Mouse (Mus musculus) cerebellum, postnatal 14 days (tissue): ENCODE measurements around the gene Gm16503.
"Not testable (repeated sequence)": the region's sequence is repeated elsewhere in the genome, so short reads cannot be mapped to it uniquely, and the experiment has no call there.

ENCODE experiments used
- DNase-seq, 2 experiments: peaks; one replicate each; pipeline ENCODE4 v3.0.0; 2021; ENCODE audit warnings: mixed read lengths in 2 of 2

Gene Gm16503

DNA sequence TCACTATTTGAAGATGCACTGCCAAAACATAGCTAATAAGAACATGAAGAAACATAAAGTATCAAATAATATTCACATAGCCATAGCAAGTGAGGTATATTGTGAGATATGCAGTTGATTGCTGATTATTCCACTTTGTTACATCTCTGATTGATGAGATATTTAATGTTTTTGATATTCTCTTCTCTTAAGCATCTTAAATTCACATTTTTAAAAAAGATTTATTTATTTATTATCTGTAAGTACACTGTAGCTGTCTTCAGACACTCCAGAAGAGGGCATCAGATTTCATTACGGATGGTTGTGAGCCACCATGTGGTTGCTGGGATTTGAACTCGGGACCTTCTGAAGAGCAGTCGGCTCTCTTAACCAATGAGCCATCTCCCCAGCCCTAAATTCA lies at the start of gene Gm16503:
Gene Gm16503 (plus strand): TSS at position 301 of the 400 bp plus-strand sequence.
- not testable (repeated sequence) for DNase-seq

DNA sequence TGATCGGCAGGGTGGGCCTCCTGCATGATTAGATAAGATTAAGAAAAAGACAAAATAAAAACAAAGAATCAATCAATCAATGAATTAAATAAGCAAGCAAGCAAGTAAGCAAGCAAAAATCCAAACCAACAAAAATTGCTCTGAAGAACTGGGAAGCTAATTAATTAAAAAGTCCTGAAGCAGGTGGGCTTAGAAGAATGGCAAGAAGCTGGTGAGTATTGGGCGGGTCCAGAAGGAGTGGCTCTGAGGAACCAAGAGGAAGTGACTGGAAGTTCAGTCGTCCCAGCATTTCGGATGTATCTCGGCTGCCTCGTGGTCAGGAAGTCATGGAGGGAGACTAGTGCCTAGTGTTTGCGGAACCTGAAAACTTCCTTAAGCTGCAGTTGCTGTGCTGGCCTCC lies 47.9 kb upstream of the Gm16503 start, which contains the start of gene Zfp982:
Gene Zfp982 (plus strand): TSS at position 301 of the 400 bp plus-strand sequence.
- not testable (repeated sequence) for DNase-seq

DNA sequence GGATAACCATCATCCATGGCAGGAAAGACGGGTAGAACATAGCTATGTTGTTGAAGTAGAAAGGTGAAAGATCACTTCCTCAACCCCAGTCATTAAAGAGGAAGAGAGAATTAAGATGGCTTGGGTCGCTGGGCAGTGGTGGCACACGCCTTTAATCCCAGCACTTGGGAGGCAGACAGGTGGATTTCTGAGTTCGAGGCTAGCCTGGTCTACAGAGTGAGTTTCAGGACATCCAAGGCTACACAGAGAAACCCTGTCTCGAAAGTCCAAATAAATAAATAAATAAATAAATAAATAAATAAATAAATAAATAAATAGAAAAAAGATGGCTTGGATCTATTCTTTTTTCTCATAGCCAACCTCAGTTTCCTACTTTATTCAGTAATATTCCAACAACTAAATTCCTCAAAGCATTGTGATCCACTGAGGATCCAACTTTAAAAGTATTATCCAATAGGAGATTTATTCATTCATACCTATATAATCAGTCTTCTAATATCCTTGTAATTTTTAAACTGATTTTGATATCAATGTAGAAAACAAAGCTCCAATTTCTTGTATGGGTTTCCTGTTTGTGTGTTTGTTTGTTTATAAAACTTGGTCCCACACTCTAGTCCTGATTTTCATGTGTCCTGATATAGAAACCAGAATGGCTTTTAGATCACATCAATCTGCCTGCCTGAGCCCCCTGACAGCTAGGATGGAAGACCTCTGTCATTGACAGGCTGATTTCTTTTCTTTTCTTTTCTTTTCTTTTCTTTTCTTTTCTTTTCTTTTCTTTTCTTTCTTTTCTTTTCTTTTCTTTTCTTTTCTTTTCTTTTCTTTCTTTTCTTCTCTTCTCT lies 41.0 kb upstream of the Gm16503 start:
- not testable (repeated sequence) for DNase-seq

DNA sequence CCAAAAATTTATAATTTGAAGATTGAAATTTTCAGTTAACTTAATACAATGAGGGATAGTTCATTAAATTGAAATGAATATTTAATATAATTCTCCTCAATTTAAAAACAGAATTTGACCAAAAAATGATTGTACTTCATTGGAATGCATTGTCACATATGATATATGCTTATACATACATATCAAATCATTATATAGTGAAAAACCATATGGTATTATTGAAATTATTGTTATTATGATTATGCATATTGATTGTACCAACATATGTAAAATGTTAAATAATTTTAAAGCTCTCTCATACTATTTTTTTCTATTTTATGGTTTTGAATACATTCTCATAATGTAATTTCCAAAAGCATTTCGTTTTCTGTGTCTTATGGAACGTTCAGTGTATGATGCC lies 30.8 kb upstream of the Gm16503 start:
- DNase-seq: no peak

DNA sequence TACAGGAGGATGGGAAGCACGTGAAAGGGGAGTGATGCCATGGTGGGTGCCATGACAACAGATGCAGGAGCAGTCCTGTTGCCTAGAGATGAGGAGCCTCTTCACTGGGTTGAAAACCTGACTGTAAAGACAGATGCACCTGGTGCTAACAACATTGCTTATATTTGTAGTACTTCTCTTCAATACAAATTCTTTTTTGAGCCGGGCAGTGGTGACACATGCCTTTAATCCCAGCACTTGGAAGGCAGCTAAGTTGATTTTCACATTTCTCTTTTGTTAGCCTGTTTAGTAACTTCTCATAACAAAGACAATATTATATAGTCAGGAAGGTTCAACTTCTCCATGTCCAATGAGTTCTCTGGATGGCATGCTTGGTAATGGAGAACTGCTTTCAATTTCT lies 21.0 kb upstream of the Gm16503 start:
- no peak for DNase-seq

DNA sequence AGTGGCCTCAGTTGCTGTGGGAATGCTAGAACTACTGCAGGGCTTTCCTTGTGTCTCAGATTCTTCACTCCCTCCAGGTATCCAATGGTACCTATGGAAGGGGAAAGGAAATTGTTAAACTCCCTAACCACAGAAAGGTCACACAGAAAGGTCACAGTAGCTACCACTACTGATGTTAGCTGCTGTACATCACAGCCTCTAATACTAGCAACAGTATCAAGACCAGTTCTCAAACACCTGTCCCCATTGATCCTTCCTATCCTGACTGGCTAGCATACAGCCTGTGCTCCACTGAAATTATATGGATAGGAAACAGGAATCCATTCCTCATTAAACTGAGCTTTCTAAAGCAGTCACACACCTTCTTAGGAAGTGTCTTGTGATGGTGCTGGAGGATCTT lies 19.9 kb upstream of the Gm16503 start:
- no peak for DNase-seq

DNA sequence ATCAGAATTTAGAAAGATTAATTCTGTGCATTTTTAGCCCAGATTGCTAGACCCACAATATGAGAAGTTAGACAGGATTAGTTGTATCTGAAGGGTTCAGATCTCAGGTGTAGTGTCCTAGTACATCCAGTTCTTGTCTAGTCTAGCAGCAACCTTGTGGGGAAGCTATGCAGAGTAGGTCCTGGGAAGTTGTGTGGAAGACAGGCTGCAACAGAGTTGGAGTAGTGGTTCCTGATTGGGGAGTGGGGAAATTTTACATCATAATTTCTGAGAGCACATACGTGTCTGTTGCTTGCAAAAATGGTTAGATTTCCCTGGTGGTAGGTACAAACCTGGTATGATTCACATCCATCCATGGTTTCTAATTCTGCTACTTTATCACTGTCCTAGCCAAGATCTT lies 14.9 kb upstream of the Gm16503 start:
- DNase-seq: no peak

DNA sequence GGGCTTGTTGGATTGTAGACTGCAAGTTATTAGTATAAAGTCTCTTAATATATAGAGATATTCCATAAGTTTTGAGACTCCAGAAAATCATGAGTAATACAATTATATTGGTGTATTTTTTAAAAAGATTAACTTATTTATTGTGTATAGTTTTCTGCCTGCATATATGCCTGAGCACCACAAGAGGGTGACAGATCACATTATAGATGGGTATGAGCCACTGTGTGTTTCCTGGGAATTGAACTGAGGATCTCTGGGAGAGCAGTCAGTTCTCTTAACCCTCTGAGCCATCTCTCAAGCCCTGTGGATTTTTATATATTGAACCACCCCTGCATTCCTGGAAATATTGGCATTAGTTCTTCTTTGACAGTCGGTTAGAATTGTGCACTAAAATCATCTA lies 9.7 kb upstream of the Gm16503 start:
- DNase-seq: no peak

DNA sequence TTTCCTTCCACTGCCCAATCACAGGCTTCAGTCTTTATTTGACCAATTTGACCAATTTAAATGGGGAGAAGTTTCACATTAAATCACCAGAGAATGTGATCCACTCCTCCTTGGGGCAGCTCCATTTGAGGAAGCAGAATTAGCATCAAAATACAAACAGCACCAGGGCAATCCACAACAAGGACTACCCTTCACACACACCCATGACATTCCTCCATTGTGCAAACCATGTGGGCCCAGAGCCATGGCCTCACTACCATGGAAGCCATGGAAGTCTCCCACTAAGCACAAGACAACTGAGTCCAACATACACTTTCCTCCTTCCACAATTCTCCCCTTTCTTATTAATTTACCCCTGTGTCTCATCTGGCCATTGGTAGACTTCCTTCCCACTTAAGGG lies 4.1 kb upstream of the Gm16503 start:
- DNase-seq: not testable (repeated sequence)

DNA sequence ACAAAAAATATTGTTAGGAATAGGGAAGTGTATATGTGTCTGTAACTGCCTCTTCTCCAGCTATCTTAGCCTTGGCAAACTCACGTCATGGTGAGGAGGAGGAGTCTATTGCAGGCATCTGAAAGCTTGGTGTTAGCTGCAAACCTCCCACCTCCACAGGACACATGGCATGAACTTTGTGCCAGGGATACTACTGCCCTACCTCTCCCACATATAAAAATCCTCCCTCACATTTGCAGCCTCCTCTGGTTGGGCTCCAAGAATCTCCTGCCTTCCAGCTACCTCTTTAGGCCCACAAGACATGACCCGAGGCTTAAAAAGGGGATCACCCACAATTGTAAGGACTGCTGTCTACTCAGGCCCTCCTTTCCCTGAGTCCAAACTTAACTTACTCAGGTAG lies 2.3 kb upstream of the Gm16503 start:
- DNase-seq: no peak

DNA sequence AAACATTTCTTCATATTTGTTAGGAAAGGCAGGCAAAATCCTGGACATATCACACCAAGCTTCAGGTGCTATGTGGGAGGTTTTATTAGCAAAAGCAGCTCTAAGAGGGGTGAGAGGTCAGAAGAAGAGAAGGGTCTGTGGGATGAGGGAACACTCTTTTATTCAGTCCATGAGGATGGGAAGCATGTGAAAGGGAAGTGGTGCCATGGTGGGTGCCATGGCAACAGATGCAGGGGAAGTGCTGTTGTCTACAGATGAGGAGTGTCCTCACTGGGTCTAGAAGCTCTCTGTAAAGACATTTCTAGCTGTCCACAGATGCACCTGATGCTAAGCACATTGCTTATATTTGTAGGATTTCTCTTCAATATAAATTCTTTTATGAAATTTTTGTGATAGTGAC lies 1.1 kb downstream of the Gm16503 start:
- DNase-seq: no peak

DNA sequence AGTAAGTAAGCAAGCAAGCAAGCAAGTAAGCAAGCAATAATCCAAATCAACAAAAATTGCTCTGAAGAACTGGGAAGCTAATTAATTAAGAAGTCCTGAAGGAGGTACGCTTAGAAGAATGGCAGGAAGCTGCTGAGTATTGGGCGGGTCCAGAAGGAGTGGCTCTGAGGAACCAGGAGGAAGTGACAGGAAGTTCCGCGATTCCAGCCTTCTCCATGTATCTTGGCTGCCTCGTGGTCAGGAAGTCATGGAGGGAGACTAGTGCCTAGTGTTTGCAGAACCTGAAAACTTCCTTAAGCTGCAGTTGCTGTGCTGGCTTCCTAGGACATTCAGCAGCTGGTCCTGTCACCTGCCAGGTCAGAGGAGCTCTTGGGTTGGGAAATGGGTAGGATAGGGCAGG lies 13.1 kb downstream of the Gm16503 start, which contains the start of gene Zfp985:
Gene Zfp985 (plus strand): TSS at position 207 of the 400 bp plus-strand sequence.
- DNase-seq: not testable (repeated sequence)

DNA sequence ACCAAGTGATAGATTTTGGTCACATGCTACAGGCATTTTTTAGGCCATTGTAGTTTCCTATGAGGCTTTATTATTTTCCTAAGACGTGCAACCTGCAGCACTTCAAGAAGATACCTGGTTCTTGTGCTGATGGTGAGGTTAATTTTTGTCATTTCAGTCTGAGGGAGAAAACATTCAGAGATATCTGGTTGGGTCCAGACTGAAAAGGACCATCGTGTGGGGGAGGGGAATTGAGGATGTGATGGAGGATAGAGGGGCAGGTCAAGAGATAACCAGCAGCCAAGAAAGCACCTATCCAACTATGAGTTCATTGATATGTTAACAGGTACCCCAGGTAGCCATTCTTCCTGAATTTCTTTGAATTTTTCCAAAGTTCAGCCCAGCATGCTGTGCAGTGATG lies 14.3 kb downstream of the Gm16503 start:
- not testable (repeated sequence) for DNase-seq

DNA sequence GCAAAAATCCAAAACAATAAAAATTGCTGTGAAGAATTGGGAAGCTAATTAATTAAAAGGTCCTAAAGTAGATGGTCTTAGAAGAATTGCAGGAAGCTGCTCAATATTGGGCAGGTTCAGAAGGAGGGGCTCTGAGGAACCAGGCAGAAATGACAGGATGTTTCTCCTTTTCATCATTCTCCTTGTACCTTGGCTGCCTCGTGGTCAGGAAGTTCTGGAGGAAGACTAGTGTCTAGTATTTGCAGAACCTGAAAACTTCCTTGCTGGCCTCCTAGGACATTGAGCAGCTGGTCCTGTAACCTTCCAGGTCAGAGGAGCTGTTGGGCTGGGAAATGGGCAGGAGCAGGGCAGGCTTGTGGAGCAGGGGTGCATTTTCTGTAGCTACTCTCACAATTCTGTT lies 16.9 kb downstream of the Gm16503 start:
- DNase-seq: not testable (repeated sequence)

DNA sequence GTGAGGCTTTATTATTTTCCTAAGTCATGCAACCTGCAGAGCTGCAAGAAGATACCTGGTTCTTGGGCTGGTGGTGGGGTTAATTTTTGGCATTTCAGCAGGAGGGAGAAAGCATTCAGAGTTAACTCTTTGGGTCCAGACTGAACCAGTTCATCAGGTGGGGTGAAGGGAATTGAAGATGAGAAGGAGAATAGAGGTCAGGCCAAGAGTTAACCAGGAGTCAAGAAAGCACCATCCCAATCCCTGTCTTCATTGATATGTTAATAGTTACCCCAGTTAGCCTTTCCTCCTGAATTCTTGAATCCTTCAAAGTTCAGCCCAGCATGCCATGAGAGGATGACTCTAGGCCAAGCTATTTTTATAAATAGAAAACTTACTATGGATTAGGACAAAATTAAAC lies 18.0 kb downstream of the Gm16503 start:
- not testable (repeated sequence) for DNase-seq

DNA sequence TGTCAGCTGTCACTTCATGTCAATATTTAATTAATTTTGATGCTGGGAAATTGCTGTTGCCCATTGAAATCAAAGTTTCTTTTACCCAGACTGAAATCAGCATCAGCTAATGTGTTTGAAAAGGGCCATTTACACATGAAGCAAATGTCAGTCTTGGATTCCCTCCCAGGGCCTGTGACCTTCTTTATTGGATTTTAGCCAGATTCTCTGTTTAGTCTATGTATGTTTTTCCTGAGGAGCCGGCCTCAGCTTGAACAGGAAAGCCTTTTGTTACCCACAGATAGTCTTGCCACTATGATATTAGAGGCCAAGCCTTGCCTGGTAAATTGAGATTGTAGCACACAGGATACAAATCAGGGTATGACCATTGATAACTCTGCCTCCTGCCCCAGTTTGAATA lies 19.1 kb downstream of the Gm16503 start:
- not testable (repeated sequence) for DNase-seq

DNA sequence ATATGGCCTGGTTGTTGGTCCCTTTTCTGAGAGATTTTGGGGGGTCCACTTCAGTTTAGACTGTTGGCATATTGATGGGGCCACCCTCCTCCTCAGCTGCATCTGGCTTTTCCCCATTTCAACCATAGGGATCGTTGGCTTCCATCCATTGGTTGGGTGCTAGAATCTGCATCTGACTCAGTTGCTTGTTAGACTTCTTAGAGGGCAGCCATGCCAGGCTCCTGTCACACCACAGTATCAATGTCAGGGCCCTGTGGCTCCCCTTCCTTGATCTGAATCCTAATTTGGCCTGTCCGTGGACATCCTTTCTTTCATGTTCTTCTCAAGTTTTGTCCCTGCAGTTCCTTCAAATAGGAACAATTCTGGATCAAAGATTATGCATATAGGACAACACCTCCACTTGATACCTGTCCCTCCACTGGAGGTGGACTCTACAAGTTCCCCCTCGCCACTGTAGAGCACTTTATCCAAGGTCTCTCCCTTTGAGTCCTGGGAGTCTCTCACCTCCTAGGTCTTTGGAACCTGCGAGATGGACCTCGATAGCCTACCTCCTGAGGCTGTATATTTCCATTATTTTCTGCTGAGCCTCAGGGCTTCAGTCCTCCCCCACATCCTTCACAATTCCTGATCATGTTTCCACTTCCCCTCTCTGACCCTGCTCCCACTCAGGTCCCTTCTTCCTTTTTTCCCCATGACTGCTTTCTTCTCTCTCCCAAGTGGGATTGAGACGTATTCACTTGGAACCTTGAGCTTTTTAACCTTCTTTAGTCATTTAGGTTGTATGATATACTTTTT lies 25.6 kb downstream of the Gm16503 start:
- no peak for DNase-seq

DNA sequence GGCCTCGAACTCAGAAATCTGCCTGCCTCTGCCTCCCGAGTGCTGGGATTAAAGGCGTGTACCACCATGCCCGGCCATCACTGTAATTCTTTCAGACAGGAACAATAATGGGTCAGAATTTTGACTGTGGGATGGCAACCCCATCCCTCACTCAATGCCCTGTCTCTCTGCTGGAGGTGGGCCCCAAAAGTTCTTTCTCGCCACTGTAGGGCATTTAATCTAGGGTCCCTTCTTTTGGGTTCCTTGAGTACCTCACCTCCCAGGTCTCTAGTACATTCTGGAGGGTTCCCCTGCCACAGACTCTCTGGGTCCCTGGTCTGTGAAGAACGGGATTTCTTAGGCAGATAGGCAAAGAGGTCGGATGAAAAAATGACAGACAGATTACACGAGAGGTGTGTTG lies 31.1 kb downstream of the Gm16503 start:
- DNase-seq: not testable (repeated sequence)

DNA sequence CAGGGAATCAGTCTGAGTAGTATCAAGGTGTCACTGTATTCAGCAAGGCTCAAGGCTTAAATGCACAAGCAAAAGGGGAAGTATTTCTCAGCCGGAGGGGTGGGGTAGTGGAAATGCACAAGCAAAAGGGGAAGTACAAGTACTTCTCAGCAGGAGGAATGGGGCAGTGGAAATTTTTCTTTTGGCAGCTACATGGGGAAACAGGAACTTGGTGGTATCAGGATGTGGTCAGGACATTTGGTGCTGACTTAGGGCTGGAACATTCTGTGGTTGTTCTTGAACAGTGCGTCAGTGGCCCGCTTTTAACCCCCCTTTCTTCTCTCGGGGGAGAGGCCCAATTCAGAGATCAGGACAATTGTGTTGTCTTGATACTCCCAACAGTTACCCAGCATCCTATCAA lies 39.4 kb downstream of the Gm16503 start:
- DNase-seq: not testable (repeated sequence)

DNA sequence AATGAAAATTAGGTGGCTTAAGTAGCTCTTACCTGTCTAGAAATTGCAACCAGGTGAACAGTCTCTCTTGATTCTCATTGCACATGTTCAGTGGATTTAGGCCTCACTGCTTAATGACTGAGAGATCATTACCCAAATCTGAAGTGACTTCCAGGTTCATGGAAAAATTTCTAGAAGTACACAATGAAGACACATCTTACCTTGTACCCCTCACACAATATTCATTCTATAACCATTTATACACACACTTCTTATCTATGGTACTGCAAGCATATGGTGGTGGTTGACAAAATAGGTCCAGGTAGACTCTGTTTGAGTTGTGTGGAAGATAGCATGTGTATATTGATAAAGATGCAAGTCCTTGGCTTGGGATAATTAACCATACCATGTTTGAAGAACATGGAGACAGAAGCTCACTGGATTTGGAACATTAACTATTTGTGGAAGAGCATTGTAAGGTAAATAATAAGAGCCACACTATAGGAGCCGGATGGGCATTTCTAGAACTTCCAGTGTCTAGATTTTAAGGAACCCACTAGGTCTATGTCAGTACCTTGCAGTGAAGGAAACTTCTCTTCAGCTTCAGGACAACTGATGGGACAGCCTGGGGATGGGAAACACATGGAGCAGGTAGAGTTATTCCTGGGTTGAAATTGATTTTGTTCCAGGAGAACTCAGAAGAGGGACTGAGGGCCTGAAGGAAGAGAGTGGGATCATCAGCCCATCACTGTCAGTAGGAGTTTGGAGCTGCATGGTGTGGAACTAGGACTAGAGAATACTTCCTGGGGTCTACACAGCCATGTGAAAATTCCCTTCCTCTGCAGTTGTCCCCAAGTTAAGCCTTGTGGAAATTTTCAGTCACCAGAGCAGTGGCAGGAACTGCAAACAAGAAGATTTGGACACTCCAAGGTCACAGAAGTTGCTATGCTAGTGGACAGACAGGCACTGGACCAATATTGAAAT lies 46.8 kb downstream of the Gm16503 start:
- DNase-seq: no peak
